Mouse (Mus musculus) neural tube, embryonic 13.5 days (tissue): ENCODE data around the gene Bclaf3. TPM values are rescaled to one million over a fixed set of nuclear protein-coding genes. Genes with fewer than 3 reads are reported as not detected.

ENCODE experiments used
- ATAC-seq: fragments of 200-750 bp; cut with Nextera tagmentation; 2 replicates; pipeline ENCODE4 v1.8.0; 2017; ENCODE audit warnings: low read depth, mild to moderate bottlenecking, moderate TSS enrichment, moderate library complexity
- H3K27ac ChIP-seq: fragments of 300-500 bp; sonication (generic); replicated peaks from 2 replicates; pipeline ENCODE4 v1.5.1; 2015; ENCODE audit warnings: moderate library complexity, mild to moderate bottlenecking, inconsistent platforms
- H3K27me3 ChIP-seq: fragments of 300-500 bp; sonication (generic); 2 replicates; pipeline ENCODE4 v1.6.1; 2015; ENCODE audit warnings: mild to moderate bottlenecking, inconsistent platforms
- H3K36me3 ChIP-seq: fragments of 300-500 bp; sonication (generic); 2 replicates; pipeline ENCODE4 v1.6.1; 2015; ENCODE audit warnings: mild to moderate bottlenecking, inconsistent platforms
- H3K4me1 ChIP-seq: fragments of 300-500 bp; sonication (generic); replicated peaks from 2 replicates; pipeline ENCODE4 v1.6.1; 2015; ENCODE audit warnings: inconsistent platforms
- H3K4me2 ChIP-seq: fragments of 300-500 bp; sonication (generic); 2 replicates; pipeline ENCODE4 v1.6.1; 2015; ENCODE audit warnings: inconsistent platforms, mild to moderate bottlenecking, moderate library complexity
- H3K4me3 ChIP-seq: fragments of 300-500 bp; sonication (generic); 2 replicates; pipeline ENCODE4 v1.5.1; 2015; ENCODE audit warnings: mild to moderate bottlenecking, inconsistent platforms
- H3K9ac ChIP-seq: fragments of 300-500 bp; sonication (generic); 2 replicates; pipeline ENCODE4 v1.6.1; 2015; ENCODE audit warnings: moderate library complexity, mild to moderate bottlenecking, inconsistent platforms
- H3K9me3 ChIP-seq: fragments of 300-500 bp; sonication (generic); 2 replicates; pipeline ENCODE4 v1.6.1; 2016; ENCODE audit warnings: inconsistent platforms
- WGBS: fragments of 180-500 bp; shearing (Covaris S2); methylation state at CpG from one replicate; pipeline ENCODE4 v1.1.7; 2015; 5-methylcytosine and 5-hydroxymethylcytosine counted together
- polyA plus RNA-seq: library from polyadenylated mRNA; unstranded; fragments of >200 nt; fragmentation: Nextera tagmentation; extraction: Ambion mirVana; gene quantifications from 2 replicates; pipeline ENCODE4 v1.2.1, GENCODE M21; 2015

Gene Bclaf3
- polyA plus RNA-seq, 1 experiment from 2014 or later, result 27.4 TPM

GRCm38 (mm10) chrX:159628629-159629028 lies 102.1 kb downstream of the Bclaf3 start:
- no peaks in the 10 kb centered on the region for H3K9me3 ChIP-seq
- H3K27ac ChIP-seq, result no peak overlapping the region
- peak overlapping the region; percentile 61 for H3K4me3 ChIP-seq
- H3K27me3 ChIP-seq, result peaks cover 5% of the 10 kb centered on the region; the same call in 1 of the 2 replicates
- 0 out of 2 replicates have a peak, but pooled peaks cover 4% of the 10 kb centered on the region for H3K4me1 ChIP-seq
- H3K4me2 ChIP-seq, result peak overlapping the region; percentile 62
- WGBS, result 46% methylated on average over 4 of the region's 4 CpGs
- no peak for ATAC-seq
- H3K36me3 ChIP-seq, result no peaks in the 10 kb centered on the region
- H3K9ac ChIP-seq, result peak overlapping the region; percentile 77

- ATAC-seq, result no peak
- Histone ChIP-seq H3K27ac (no peak overlapping the region), H3K36me3 (no peaks in the 10 kb centered on the region), H3K27me3 (peaks cover 5% of the 10 kb centered on the region; the same call in 1 of the 2 replicates), H3K9ac (0 out of 2 replicates have a peak overlapping the region, but pooled peaks have one; percentile 77), H3K4me3 (peak overlapping the region; percentile 61), H3K4me2 (peak overlapping the region; percentile 62), H3K4me1 (0 out of 2 replicates have a peak, but pooled peaks cover 4% of the 10 kb centered on the region), H3K9me3 (no peaks in the 10 kb centered on the region)
- WGBS, result 30% methylated on average over 2 of the region's 2 CpGs
Measured at GRCm38 (mm10) chrX:159629203-159629602, 102.7 kb downstream of the Bclaf3 start.

- Histone ChIP-seq H3K36me3 (no peaks in the 10 kb centered on the region), H3K9me3 (no peaks in the 10 kb centered on the region), H3K27ac (no peak overlapping the region), H3K4me1 (no peaks in the 10 kb centered on the region), H3K9ac (no peak overlapping the region), H3K27me3 (peaks cover 3% of the 10 kb centered on the region; the same call in 1 of the 2 replicates), H3K4me2 (no peak overlapping the region), H3K4me3 (no peak overlapping the region)
- WGBS, result 78% methylated on average over 4 of the region's 4 CpGs
- ATAC-seq, result no peak
Measured at GRCm38 (mm10) chrX:159638500-159639227, 112.2 kb downstream of the Bclaf3 start.

- Histone ChIP-seq H3K4me3 (no peak overlapping the region), H3K27ac (no peak overlapping the region), H3K9me3 (no peaks in the 10 kb centered on the region), H3K9ac (no peak overlapping the region), H3K4me2 (no peak overlapping the region), H3K4me1 (no peaks in the 10 kb centered on the region), H3K36me3 (no peaks in the 10 kb centered on the region), H3K27me3 (peaks cover 3% of the 10 kb centered on the region; the same call in 1 of the 2 replicates)
- ATAC-seq, result no peak
- WGBS, result 78% methylated on average over 4 of the region's 4 CpGs
Measured at GRCm38 (mm10) chrX:159639991-159640390, 113.5 kb downstream of the Bclaf3 start.

Other genes starting within 250 kb of the Bclaf3 start
- gene Eif1ax, start 154.5 kb upstream of the Bclaf3 start, polyA plus RNA-seq, result 108 and 118 TPM in 2 replicates
- 33.8 and 34.4 TPM in 2 replicates for gene Map7d2, start 112.1 kb upstream of the Bclaf3 start, polyA plus RNA-seq
- gene Sh3kbp1, start 100.6 kb downstream of the Bclaf3 start, polyA plus RNA-seq, result 43.5 and 47.7 TPM in 2 replicates